Mouse (Mus musculus) kidney, adult 2 months (tissue): ENCODE data around the gene Ninl. TPM values are rescaled to one million over a fixed set of nuclear protein-coding genes. Genes with fewer than 3 reads are reported as not detected.
"Not testable (repeated sequence)": the region's sequence is repeated elsewhere in the genome, so short reads cannot be mapped to it uniquely, and the experiment has no call there.

Experiments used
- DNase-seq: peaks from one replicate; pipeline ENCODE4 v3.0.0; 2021
- H3K27ac ChIP-seq: fragments of 200-500 bp; 2 replicates; pipeline ENCODE4 v1.5.1; 2012; ENCODE audit warnings: low read depth, low read length, control low read depth, inconsistent platforms; ENCODE audit not compliant: insufficient read depth
- H3K27me3 ChIP-seq: fragments of 200-500 bp; replicated peaks from 2 replicates; pipeline ENCODE4 v1.6.1; 2012; ENCODE audit warnings: mild to moderate bottlenecking, moderate library complexity, low read length, inconsistent platforms; ENCODE audit not compliant: control insufficient read depth, insufficient read depth
- H3K36me3 ChIP-seq: fragments of 200-500 bp; 2 replicates; pipeline ENCODE4 v1.6.1; 2012; ENCODE audit warnings: mild to moderate bottlenecking, moderate library complexity, low read length, inconsistent platforms; ENCODE audit not compliant: control insufficient read depth, insufficient read depth
- H3K4me1 ChIP-seq: fragments of 200-500 bp; 2 replicates; pipeline ENCODE4 v1.6.1; 2011; ENCODE audit warnings: low read length; ENCODE audit not compliant: control insufficient read depth, insufficient read depth
- H3K4me3 ChIP-seq: fragments of 200-500 bp; 2 replicates; pipeline ENCODE4 v1.5.1; 2011; ENCODE audit warnings: mild to moderate bottlenecking, low read depth, low read length, control low read depth; ENCODE audit not compliant: insufficient read depth
- CTCF ChIP-seq: fragments of 200-500 bp; conservative IDR thresholded peaks from 2 replicates; pipeline ENCODE4 v1.5.1; 2011; ENCODE audit warnings: low read depth, mild to moderate bottlenecking, control low read depth, low read length, moderate library complexity, mixed read lengths; ENCODE audit not compliant: insufficient read depth, insufficient read length
- POLR2A ChIP-seq: fragments of 200-500 bp; IDR thresholded peaks from one replicate; pipeline ENCODE4 v1.6.1; 2011; ENCODE audit warnings: low read depth, low read length, control low read depth
- WGBS: fragments of 180-500 bp; shearing (Covaris S2); methylation state at CpG from one replicate; pipeline ENCODE4 v1.1.7; 2018; 5-methylcytosine and 5-hydroxymethylcytosine counted together
- polyA plus RNA-seq: library from polyadenylated mRNA; depleted of rRNA; stranded (reverse); fragments of >200 nt; gene quantifications from 2 replicates; pipeline ENCODE4 v1.2.3, GENCODE M21; 2012

The Ninl gene
- polyA plus RNA-seq, 1 experiment: 11.5 TPM

DNA sequence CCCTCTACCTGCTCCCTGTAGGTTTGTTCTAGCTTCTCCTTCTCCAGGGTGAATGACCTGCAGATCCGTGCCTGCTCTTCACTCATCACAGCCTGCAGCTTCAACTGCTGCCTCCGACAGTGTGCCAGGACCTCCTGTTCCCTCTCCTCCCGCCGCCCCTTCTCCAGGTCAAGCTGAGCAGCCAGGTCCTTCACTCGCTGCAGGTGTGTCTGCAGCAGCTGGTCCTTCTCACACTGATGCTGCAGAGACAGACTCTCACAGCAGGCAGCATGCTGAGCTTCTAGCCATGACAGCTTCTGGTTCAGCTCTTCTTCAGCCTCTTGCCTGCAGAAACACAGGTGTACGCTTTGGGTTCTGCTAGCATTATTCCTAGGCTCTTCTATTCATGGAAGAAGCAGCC, 89.1 kb downstream of the Ninl start:
- Histone ChIP-seq H3K4me3 (no peak overlapping the region), H3K27ac (no peak overlapping the region), H3K27me3 (no peaks in the 10 kb centered on the region), H3K36me3 (no peaks in the 10 kb centered on the region), H3K4me1 (no peaks in the 10 kb centered on the region)
- no peak for TF ChIP-seq POLR2A
- TF ChIP-seq CTCF: no peak
- no peak for DNase-seq
- WGBS: 83% methylated on average over 6 of the region's 6 CpGs

DNA sequence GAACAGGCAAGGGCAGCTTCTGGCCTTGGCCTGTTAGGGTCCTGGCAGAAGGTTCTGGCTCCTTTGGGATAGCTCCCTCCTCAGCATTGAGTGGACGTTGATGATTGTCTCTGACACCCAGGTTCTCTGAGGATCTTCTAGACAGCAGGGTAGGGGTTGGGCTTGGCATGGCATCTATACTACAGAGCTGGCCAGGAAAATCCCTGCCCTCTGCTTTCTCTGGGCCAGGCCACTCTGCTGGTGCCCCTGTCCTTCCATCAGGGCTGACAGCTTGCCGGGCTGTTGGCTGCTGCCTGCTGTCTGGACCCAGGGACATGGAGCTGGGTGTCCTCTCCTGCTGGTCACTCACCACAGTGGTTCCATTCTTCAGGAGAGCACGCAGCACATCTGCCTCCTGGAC, 89.5 kb downstream of the Ninl start:
- TF ChIP-seq CTCF (no peak), POLR2A (no peak)
- WGBS: 95% methylated on average over 3 of the region's 3 CpGs
- Histone ChIP-seq H3K36me3 (no peaks in the 10 kb centered on the region), H3K27ac (no peak overlapping the region), H3K4me1 (no peaks in the 10 kb centered on the region), H3K27me3 (no peaks in the 10 kb centered on the region), H3K4me3 (no peak overlapping the region)
- no peak for DNase-seq

DNA sequence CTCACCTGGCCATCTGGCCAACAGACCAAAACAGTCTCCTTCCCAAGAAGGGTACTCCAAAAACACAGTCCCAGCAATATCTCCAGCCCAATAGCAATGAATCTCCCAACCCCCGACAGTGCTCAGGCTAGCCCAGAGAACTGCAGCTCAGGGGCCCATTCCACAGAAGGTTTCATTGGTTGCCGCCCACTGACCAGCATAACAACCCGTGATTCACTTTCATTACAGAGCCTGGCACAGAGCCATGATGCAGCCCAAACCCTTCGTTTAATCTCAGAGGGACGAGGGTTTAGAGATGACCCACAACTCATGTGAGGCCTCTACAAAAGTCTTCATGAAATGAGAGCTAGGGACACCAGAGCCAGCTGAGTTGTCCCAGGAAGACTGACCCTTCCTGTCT, 90.4 kb downstream of the Ninl start:
- H3K27ac ChIP-seq: no peak overlapping the region
- WGBS: 73% methylated on average over 5 of the region's 5 CpGs
- no peaks in the 10 kb centered on the region for H3K27me3 ChIP-seq
- no peaks in the 10 kb centered on the region for H3K36me3 ChIP-seq
- H3K4me3 ChIP-seq: no peak overlapping the region
- TF ChIP-seq POLR2A: no peak
- no peak for TF ChIP-seq CTCF
- DNase-seq: no peak
- no peaks in the 10 kb centered on the region for H3K4me1 ChIP-seq

DNA sequence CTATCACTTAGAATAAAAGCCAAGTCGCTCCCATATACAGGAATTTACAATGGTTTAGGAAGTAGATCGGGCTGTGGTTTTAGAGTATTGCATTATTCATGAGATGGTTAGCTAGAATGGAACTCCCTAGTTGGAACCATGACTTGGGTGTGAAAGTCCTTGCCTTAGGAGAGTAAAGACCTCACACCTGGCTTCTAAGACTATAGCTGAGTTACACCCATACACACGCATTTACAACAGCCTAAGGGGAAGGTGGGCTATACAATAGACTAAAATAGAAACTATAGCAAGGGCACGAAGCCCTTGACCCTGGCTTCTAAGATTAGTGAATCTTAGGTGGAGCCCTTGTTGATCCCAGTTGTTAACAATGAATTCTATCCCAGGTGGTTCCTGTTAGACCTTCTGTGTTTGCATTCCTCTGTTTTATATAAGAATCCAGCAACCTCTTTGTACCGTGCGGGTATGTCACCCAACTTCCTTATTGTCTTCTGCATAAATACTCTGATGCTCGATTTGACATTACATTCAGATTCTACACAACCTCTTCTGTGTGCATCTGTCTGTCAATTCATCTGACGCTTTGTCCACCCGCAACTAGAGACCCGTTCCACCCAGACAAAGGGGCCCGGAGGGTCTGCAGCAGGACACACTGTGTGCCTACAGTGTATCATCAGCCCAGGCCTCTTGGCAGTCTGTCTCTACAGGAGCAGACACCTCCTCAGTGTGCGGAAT, 91.1 kb downstream of the Ninl start:
- H3K4me3 ChIP-seq, H3K27ac ChIP-seq, H3K27me3 ChIP-seq, DNase-seq, H3K36me3 ChIP-seq, H3K4me1 ChIP-seq: not testable (repeated sequence)
- 84% methylated on average over 12 of the region's 12 CpGs for WGBS

DNA sequence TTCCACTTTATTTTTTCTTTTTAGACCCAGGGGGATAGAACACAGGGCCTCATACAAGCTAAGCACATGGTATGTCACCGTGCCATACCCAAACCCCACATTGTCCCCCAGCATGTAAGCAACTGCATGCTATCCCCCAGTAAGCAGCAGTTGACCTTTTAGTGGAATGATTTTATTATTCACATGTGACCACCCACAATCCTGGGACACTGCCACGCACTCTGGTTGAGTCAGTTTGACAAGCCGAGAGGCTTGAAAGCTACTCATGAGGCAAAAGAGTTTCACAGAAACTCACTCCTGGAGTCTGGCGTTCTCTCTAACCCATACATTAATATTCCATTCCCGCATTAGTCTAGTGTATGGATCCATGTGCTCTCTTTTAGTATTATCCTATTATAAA, 91.8 kb downstream of the Ninl start:
- not testable (repeated sequence) for H3K27ac ChIP-seq, DNase-seq
- 77% methylated on average over 5 of the region's 5 CpGs for WGBS

DNA sequence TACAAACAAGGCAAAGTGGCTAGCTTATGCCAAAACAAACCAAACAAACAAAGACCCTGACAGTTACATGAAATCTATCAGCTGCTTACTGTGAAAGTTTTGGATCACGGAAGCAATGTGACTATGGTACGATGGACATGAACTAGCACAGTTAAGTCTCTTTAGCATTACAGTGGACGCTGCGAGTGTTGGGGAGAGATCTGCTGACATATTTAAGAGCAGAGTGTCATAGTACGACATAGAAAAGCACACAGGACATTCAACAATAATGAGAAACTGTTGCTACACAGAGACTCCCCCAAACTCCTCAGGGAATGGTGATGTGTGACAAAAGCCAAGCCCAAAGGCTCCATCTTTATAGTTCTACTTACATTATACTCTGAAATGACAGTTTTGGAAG, 95.2 kb downstream of the Ninl start:
- Histone ChIP-seq H3K27me3 (no peaks in the 10 kb centered on the region), H3K27ac (no peak overlapping the region), H3K36me3 (no peaks in the 10 kb centered on the region; the same call in 1 of the 2 replicates), H3K4me1 (no peaks in the 10 kb centered on the region), H3K4me3 (no peak overlapping the region)
- 75% methylated on average over 5 of the region's 5 CpGs for WGBS
- TF ChIP-seq CTCF (no peak), POLR2A (no peak)
- no peak for DNase-seq

More for the DNA sequence above, 91.8 kb downstream of the Ninl start:
- not testable (repeated sequence) for H3K27me3 ChIP-seq, H3K4me1 ChIP-seq, H3K4me3 ChIP-seq, H3K36me3 ChIP-seq

DNA sequence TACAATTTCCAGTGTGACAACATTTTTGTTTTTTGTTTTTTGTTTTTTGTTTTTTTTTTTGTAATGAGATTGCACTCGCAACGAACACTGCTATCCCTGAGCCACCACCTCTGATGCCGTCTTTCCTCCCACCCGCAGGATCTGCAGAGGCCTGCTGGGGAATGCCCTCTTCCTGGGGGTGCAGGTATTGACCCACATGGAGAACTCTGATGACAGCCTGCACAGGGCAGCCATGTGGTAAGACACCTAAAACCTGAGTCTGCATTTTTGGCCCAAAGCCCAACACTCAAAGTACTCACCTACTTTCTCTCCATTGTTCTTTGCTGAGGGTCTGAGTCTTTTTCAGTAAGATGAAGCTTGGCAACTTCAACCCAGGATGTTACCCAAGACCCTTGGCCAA, 104.5 kb downstream of the Ninl start:
- H3K27ac ChIP-seq: no peak overlapping the region
- H3K27me3 ChIP-seq: no peaks in the 10 kb centered on the region
- no peak overlapping the region for H3K4me3 ChIP-seq
- H3K4me1 ChIP-seq: no peaks in the 10 kb centered on the region
- no peaks in the 10 kb centered on the region for H3K36me3 ChIP-seq
- TF ChIP-seq CTCF: no peak
- TF ChIP-seq POLR2A: no peak
- 92% methylated on average over 4 of the region's 4 CpGs for WGBS
- no peak for DNase-seq

DNA sequence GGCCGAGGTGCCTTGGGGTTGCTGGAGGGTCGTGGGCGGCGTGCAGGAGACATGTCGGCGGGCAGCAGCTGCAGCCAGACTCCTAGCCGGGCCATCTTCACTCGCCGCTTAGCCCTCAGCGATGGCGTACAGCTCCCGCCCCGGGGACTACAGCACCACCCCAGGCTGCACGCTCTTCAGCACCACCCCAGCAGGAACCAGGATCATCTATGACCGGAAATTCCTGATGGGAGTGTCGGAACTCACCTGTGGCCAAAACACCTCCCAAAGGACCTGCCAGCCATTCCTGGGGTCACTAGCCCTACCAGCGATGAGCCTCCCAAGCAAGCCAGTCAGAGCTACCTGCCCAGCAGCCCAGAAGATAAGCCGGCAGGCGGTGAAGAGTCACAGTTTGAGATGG, 105.7 kb downstream of the Ninl start:
- Histone ChIP-seq H3K36me3 (no peaks in the 10 kb centered on the region), H3K4me3 (no peak overlapping the region), H3K27me3 (no peaks in the 10 kb centered on the region), H3K27ac (no peak overlapping the region), H3K4me1 (no peaks in the 10 kb centered on the region)
- no peak for DNase-seq
- 91% methylated on average over 19 of the region's 19 CpGs for WGBS
- TF ChIP-seq POLR2A: no peak
- TF ChIP-seq CTCF: no peak
